Mouse (Mus musculus): ENCODE results near the gene Atp4a.
"Not testable (repeated sequence)": the region's sequence is repeated elsewhere in the genome, so short reads cannot be mapped to it uniquely, and the experiment has no call there.

Atp4a gene

GRCm38 (mm10) chr7:30730064-30730722 is 18.2 kb downstream of the Atp4a start:
- not testable (repeated sequence) for DNase-seq

GRCm38 (mm10) chr7:30736211-30736610 is 24.2 kb downstream of the Atp4a start:
- no peak for DNase-seq

GRCm38 (mm10) chr7:30742570-30742969 is 30.6 kb downstream of the Atp4a start:
- DNase-seq, result not testable (repeated sequence)

GRCm38 (mm10) chr7:30743617-30744016 is 31.6 kb downstream of the Atp4a start, which contains the start of gene Gapdhs:
Gapdhs (minus strand) TSS chr7:30743681.
- not testable (repeated sequence) for DNase-seq

GRCm38 (mm10) chr7:30744022-30744598 is 32.1 kb downstream of the Atp4a start:
- DNase-seq, result peak; percentile 77 to 86

- DNase-seq, result no peak
Measured at GRCm38 (mm10) chr7:30747525-30748204, 35.7 kb downstream of the Atp4a start.

- DNase-seq, result peak in 1 of 2 experiments; percentile 22
Measured at GRCm38 (mm10) chr7:30749824-30750606, 38.0 kb downstream of the Atp4a start.

- DNase-seq, result no peak
Measured at GRCm38 (mm10) chr7:30751086-30751669, 39.2 kb downstream of the Atp4a start, which contains the start of gene Sbsn. Sbsn (plus strand) TSS chr7:30751471.

- DNase-seq, result no peak
Measured at GRCm38 (mm10) chr7:30757001-30757400, 45.0 kb downstream of the Atp4a start.

- DNase-seq, result no peak
Measured at GRCm38 (mm10) chr7:30758853-30759252, 46.8 kb downstream of the Atp4a start.

- no peak for DNase-seq
Measured at GRCm38 (mm10) chr7:30761769-30762352, 49.9 kb downstream of the Atp4a start.

- DNase-seq, result no peak
Measured at GRCm38 (mm10) chr7:30763456-30763855, 51.4 kb downstream of the Atp4a start, which contains the start of gene Dmkn. Dmkn (plus strand) TSS chr7:30763756.

- DNase-seq, result no peak
Measured at GRCm38 (mm10) chr7:30765173-30765572, 53.2 kb downstream of the Atp4a start.

GRCm38 (mm10) chr7:30766408-30766807 is 54.4 kb downstream of the Atp4a start:
- no peak for DNase-seq

GRCm38 (mm10) chr7:30769236-30769635 is 57.2 kb downstream of the Atp4a start:
- DNase-seq, result peak in 1 of 2 experiments; percentile 47

Measured in lung, adult 18-20 months (tissue).